Mouse (Mus musculus) frontal cortex, postnatal 25 days (tissue): ENCODE data around the gene Fto.

Source experiments
- DNase-seq, 2 experiments: peaks; one replicate each; pipeline ENCODE4 v3.0.0; 2022; ENCODE audit warnings: low spot score in 2 of 2

Gene Fto

DNA sequence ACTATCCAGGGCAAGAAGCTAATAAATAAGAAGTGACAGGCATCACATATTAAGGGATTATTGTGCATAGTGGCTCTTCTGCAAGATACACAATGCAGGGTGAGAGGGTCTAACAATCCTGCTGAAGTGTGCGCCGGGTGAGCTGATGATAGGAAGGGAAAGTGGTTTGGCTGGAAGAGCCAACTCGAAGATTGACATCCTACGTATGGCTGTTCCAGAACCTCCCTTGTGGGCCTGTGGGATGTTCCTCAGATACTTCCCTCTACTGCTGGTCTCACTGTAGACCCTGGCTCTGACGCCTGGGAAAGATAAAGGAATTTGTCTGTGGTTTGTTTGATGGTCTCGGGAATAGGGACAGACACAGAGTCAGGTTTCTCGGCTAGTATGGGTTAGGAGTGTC lies 297.9 kb downstream of the Fto start:
- DNase-seq, result no peak

DNA sequence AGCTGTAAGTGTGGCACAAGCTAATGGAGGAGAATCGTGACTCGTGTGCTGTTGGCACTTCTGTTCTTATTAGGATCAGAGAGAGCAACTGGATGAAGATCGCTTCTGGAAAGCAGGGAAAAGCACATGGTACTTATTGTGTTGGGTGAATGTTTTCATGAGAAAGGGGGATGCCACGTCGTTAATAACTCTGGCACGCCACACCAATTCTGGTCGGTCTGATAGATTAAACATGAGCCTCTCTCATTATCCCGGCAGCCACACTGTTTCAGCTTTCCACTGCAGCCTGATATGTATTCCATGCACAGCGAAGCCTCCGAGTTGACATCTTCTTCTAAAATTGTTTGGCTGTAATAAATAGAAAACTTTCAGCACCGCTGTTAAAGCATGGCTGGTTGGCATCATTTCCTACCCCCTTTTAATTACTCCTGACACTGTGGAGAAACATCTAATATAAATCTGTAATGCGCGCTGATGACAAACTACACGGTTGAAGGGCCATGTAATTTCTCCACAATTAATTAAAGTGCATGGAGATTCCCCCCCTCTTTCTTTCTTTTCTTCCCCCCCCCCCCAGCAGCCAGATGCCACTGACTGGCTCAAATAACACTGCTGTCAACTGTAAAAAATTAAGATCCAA lies 298.5 kb downstream of the Fto start:
- no peak for DNase-seq

DNA sequence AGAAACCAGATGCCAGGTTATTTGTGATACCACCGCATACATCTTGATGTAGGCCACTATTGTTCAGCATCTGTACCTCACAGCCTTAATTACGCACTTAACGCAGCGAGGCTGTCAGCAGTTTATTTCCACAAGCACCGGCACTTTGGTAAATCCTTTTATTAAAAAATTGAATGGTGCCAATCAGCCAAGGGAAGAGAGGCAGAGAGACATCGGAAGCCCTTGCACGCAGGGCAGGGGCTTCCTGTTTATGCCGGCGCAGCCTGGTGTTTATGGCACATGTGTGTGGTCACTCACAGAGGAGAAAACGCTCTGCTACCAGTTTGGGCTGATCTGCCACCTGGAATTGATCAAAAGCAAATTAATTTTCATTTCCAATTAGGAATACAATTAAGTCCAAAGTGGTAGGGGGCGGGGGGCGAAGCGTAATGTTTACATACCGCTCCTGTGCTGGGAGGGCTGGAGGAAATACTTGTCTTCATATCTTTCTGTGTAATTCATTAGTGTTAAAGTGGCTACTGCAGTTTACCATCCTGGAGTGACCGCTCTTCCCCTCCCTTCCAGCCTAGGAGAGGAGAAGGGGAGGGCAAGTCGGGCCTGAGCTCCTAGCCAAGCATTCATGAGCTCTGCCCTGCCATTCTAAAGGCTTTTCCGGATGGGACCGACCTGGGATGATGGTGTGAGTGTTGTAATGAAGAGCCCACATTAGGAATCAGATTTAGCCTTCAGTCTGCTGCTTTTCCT lies 299.2 kb downstream of the Fto start:
- no peak for DNase-seq

DNA sequence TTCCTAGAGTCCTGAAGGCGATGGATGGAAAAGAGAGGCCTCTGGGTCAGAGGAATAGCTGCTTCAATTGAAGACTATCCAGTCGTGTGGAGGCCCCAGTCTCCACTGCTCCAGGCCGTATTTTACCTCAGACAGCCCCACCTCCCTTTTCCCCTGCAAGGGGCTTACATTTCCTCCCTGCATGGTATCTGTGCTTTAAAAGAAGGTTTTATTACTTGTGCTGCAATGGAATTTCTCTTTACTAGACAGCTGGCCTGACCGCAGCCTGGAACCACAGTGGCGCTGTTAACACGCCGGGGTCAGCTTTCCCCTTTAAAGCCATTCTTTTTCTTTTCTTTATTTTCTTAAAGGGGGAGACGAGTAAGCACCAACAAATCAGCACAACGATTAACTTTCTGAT lies 300.3 kb downstream of the Fto start:
- DNase-seq, result no peak

DNA sequence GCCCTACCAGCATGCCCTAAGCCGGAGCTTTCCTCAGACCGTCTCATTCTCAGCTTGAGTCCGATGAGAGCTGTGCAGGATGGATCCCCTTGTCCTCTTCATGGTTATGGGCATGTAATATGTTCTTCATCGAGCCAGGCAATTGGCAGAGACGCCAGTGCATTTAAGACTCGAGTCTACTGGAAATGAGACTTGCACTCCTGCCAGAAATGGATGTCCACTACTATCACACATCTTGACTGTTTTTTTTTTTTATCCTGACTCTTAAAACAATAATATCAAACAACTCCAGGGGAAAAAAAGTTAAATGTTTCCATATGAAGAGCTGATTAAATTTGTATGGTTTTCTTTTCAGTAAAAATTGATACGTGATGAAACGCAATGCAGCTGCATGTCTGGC lies 301.9 kb downstream of the Fto start:
- DNase-seq, result no peak

DNA sequence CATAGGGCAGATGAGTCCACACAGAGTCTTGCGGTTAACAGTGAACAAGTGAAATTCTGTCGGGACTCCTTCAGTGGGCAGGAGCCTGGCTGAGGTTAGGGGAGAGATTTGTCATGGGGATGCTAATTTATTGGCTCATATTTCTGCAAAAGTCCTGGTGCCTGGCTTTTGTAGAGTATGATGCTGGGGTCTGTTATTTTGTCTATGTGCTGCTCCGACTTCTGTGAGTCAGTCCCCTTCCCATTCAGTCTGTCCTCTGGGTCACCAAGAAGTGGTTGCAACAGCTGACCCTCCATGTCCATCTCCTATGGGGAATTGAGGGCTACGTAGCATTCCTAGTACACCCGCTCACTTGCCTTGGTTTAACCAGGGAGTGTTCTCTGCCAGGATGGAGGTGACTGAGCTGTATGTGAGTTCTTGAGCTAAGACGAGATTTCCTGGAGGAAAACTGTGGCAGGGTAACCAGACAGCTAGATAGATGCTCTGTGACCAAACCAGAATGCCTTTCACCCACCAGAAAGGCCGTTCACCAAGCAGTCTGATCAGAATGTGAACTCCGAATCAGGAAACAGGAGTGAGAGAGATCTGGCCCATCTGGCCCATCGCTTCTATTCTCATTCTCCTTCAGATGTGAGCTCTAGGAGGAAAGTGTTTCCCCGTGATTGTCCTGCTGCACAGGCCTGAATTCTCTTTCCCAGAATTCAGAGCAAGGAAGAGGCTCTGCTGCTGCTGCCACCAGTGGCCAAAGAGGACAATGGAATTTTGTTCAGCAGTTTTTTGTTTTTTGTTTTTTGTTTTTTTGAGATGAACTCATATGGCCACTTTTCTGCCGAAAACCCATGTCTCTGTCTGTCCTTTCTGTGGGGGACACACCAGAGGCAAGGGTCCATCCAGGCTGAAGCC lies 302.7 kb downstream of the Fto start:
- no peak for DNase-seq

DNA sequence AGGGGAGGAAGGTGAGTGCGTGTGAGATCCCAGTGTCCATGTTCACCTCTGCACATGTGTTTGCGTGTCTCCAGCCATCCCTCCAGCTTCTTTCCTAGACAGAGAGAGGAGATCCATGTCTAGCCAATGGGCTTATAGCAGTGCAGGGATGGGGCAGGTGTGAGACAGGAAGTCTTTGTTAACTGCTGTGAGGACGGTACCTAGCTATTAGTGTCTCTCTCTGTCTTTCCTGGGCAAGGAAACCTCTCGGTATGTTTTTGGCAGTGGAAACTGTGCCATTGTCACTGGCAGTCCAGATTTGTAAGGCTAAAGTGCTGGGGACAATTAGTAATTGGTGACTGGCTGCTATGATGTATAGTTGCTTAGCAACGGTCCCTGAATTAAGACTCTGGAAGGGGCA lies 304.4 kb downstream of the Fto start:
- no peak for DNase-seq

DNA sequence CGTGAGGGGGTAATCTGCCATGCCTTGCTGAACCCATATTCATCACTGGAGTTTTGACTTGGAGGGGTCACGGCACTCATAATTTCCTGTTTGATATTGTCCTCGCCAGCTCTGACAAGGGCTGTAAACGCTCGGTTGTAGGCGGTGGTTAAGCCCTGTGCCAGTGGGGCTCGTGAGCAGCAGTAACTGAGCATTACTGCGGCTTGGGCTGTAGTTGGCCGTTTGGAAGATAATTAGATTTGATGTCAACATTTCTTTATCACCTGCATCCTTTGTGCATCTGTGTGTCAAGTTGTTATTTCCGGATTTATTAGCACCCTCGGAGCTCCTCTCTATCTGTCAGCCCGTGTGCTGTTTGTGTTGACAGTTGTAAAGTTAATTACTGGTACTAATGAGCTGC lies 309.4 kb downstream of the Fto start:
- no peak for DNase-seq

DNA sequence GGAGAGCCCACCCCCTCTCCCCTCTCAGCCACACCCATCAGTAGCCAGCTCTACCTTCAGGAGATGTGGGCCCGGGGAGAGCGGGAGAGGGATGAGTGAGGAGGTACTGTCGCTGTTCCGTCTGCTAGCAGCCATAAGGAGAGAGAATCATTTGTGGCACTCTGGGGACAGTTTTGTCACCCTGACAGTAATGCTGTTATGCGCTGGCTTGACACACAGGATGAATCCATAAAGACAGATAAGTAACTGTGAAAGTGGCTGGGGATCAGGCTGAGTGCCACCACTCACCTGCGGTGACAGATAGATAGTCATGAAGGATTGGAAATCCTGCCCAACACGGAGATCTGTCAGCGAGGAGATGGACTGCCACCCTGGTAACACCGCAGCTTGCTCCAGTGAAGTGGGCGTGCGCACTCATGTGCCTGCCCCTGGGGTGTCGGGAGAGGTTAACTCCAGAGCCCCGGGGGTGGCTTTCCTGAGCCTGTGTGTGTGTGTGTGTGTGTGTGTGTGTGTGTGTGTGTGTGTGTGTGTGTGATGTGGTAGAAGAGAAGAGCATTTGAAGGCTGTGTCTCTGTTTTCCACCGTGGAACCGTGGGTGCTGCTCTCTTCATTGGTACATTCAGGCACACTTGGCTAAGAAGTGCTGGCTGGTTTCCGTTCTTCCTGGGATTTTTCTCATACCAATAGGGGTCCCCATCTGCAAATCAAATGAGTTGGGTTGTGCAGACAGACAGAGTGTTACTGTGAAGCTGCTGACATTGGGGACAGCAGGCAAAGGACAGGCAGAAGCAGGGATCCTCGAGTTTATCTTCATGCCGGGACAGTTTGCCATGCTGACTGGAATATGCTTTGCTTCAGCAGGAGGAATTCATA lies 312.6 kb downstream of the Fto start:
- no peak for DNase-seq

DNA sequence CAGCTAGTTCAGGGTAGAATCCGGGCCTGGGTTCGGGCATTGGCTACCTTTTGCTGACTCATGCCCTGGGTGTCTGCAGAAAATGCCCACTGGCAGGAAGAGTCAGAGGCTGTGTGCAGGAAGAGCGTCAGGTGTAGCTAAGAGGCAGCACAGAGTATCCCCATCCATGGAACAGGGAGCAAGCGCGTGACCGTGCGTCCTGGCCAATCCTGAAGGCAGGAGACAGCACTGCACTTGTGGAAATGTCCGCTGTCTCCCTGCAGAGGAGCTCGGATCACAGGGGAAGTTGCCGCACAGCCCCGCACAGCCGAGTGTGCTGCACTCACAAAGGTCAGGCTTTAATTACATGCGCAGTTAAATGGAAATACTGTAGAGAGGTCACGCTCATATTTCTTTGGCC lies 316.3 kb downstream of the Fto start:
- DNase-seq, result no peak

DNA sequence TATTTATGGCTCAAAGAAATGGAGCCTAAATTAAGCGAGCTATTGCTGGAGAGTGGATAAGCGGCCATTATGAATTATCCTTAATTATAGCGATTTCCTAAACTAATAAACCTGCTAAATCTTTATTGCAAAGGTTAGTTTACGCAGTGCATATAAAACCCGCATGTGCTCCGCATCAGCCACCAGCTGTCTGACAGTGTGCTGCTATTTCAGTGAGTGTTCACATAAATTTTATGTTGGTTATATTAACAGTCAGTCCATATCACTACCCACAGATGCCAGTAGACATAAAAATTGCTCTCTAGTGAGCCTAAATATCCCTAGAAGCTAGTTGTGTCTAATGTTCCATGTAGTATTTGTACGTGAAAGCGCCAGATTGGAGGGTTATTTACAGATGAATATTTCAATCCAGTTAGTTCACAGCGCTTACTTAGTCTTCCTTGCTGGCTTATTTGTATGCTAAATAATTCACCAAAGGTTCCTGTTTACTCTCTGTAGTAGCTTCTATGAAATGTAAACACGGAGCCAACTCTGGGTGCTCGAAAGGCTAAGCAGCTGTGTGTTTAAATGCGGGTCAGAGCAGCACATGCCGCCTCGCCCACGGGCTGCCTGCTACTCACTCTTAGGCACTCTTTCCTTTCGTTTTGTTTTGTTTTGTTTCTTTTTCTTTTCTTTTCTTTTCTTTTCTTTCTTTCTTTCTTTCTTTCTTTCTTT lies 317.2 kb downstream of the Fto start:
- no peak for DNase-seq

DNA sequence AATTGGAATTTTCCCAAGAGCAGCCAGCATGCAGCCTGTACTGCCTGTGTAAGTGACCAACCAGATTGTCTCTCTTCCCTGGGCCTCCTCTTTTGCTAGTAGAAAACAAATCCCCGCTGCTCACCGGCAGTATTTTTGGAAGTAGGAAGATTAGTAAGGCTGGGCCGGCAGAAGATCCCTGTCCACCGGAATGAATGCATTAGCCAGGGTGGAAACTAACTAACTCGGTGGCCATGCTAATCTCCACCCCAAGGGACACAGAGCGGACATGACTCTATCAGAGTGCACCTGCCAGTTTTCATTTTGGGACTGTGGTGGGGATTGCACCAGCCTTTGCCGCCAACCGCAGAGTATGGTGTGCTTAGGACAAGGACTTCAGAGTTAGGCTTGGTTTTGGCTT lies 319.1 kb downstream of the Fto start:
- DNase-seq, result no peak

DNA sequence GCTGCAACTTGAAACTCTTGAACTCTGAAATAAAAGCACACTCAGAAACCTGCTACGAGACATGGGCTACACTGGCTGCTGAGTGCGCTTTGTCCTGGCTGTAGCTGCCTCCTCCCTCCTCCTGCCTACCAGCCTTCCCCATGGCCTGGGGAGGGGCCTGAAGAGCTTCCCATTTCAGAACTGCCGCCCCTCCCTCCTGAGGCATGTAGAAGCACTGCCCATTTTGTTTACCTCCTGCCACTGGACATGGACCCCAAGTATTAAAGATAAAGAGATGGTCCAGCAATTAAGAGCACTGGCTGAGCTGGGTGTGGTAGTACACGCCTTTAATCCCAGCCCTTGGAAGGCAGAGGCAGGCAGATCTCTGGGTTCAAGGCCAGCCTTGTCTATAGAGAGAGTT lies 322.1 kb downstream of the Fto start:
- no peak for DNase-seq

DNA sequence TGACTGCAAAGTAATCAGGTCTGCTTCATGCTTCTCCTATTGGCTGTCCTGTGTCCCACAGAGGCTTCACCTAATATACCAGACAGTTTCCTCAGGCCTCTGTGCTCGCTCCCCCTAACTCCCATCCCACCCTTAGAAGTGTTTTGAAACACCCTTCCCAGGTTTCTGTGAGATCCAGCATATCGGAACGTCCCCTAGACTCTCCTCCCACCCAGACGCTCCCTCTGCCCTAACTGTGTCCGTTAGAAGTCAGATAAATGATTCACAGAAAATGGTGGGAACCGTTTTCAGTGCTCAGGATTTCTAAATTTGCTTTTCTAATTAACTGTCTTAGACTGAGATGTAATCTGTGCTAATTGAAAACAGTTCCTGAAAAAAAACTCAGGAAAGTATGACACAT lies 323.6 kb downstream of the Fto start:
- DNase-seq, result no peak

DNA sequence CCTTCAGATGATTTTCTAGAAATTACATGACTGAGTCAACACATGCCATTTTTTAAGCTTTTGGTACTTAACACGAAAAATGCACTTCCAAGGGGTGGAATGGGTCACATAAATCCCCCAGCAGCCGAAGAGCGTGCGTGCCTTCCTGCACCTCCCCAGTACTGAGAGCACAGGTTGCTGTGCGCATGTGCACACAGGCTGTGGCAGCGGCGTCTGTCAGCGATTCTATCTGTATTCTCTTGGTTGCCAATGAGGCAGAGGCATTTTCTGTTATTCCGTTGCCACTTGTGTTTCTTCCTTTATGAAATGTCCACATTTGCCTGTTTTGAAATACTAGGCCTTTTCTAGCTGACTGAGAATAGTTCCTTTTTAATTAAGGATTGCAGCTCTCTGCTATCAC lies 324.4 kb downstream of the Fto start:
- DNase-seq, result no peak

DNA sequence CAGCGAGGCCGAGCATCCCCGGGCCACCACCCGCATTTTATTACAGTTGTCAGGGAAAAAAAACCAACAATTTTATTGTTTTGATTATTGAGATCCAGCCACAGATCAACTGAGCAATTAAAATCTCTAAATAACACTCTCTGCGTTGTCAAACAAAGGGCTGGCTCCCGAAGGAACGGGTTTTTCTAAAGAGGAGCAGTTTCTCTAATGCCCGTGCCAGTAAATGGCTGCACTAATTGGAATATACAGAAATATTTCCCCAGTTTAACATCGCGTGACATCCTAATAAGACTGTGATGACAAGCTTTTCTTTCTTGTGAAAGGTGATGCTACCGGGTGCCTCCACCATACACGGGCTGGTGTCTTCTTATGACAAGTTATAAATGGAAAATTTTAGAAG lies 324.9 kb downstream of the Fto start:
- no peak for DNase-seq

DNA sequence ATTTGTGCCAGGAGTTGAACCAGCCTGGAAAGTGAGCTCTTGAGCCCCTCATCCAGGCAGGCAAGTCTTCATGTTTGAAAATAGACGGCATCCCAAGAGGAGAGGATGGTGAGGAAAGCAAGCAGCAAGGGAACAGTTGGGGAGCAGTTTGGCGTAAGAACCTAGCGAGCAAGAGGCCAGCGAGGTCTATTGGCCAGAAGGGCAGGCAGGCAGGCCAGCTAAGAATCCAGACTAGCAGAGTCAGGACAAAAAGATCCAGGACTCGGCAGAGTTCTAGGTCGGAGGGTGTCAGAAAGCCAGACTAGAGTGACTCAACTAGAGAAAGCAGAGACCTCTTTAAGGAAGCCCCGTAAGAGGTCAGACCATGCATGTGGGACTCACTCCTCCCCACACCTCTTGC lies 327.1 kb downstream of the Fto start:
- no peak for DNase-seq

DNA sequence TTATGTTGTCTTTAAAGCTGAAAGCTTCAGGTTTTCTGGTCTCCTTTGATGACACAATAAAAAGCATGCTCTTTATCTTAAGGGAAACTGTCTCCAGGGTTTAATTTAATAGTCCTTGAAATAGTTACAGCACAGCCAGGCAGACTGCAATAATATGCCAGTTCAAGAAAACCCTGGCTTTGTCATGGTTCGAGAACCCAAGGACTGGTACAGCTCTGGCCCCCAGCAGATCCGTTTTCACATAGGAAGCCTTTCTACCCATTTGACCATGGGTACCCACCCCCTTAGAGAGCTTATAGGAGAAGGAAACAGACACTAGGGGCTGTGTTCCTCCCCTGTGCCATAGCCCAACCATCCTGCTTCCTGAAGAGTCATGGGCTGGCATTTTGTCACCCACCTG lies 332.2 kb downstream of the Fto start:
- DNase-seq, result no peak

DNA sequence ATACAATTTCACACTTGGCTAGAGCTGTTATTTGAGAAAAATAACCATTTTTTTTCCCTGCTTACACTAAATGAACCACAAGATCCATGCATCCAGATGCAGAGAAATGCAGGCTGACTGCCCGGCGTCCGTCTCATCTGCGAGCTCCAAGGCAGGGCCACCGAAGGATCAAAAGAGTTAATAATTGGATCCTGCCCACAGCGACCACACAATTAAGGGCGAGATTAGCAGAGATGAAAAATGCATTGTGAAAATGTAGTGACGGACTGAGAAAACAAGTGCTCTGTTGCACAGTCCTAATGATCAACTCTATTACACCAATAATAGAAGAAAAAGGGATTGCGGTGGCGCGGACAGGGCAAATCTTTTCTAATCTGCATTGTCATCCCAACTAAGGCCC lies 334.6 kb downstream of the Fto start:
- no peak for DNase-seq

DNA sequence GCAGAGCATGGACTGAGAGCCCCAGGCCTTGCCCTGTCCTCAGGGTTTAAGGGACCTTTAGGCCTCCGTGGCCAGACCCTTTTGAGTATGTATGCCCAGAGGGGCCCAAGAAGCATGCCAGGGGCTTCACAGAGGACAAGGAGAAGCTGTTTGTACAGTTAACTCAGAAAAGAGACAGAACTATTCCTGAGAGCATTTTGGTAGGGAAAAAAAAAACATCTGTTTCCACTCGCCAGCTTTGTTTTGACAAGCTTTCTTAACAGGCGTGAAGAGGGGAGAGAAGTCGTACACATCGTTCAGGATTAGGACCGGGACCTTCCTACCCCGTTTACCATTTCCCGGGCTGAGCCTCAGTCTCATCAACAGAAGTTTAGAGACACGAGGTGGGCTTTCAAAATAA lies 335.5 kb downstream of the Fto start:
- no peak for DNase-seq

DNA sequence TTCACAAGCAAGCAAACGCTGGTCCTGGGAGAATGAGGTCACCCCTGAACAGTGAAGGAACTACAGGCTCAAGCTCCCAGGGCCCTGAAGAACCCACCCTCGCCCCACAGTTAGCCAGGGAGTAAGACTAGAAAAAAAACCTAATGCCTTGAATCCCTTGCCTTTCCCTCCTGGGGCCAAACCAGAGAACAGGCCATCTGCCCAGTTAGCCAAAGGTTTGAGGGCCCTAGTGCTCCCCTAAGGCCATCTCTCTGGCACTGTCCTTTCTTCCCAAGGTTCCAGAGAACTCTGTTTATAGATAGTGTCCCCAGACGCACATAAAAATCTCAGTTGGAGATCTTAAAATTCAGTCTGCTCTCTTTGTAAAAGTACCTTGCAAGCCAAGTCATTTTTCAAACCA lies 340.2 kb downstream of the Fto start:
- no peak for DNase-seq
